Mouse (Mus musculus): ENCODE data around the gene Mtnr1a. TPM values are rescaled to one million over a fixed set of nuclear protein-coding genes. Genes with fewer than 3 reads are reported as not detected.

Gene Mtnr1a
- total RNA-seq, 1 experiment from 2014 or later = not detected

- no peak for ATAC-seq (replicated peaks in 1 of 2; ENCODE audit: insufficient read depth in 1 of 2, low FRiP score in 2 of 2, low TSS enrichment in 1 of 2, low read depth in 1 of 2, poor library complexity in 2 of 2, severe bottlenecking in 2 of 2)
These were observed 2.0 kb downstream of the Mtnr1a start for GRCm38 (mm10) chr8:45070949-45071348.

- ATAC-seq (replicated peaks in 1 of 2; ENCODE audit: insufficient read depth in 1 of 2, low FRiP score in 2 of 2, low TSS enrichment in 1 of 2, low read depth in 1 of 2, poor library complexity in 2 of 2, severe bottlenecking in 2 of 2) = no peak
These were observed 11.9 kb downstream of the Mtnr1a start for GRCm38 (mm10) chr8:45080850-45081249.

- no peak for ATAC-seq (replicated peaks in 1 of 2; ENCODE audit: insufficient read depth in 1 of 2, low FRiP score in 2 of 2, low TSS enrichment in 1 of 2, low read depth in 1 of 2, poor library complexity in 2 of 2, severe bottlenecking in 2 of 2)
These were observed 24.7 kb downstream of the Mtnr1a start for GRCm38 (mm10) chr8:45093599-45093998.

GRCm38 (mm10) chr8:45109371-45110063 is 40.6 kb downstream of the Mtnr1a start:
- peak; percentile 51 to 76; a peak in 1 of 4 replicates for ATAC-seq (replicated peaks in 1 of 2; ENCODE audit: insufficient read depth in 1 of 2, low FRiP score in 2 of 2, low TSS enrichment in 1 of 2, low read depth in 1 of 2, poor library complexity in 2 of 2, severe bottlenecking in 2 of 2)

GRCm38 (mm10) chr8:45110064-45110812 is 41.3 kb downstream of the Mtnr1a start:
- no peak for ATAC-seq (replicated peaks in 1 of 2; ENCODE audit: insufficient read depth in 1 of 2, low FRiP score in 2 of 2, low TSS enrichment in 1 of 2, low read depth in 1 of 2, poor library complexity in 2 of 2, severe bottlenecking in 2 of 2)

GRCm38 (mm10) chr8:45110813-45111104 is 41.8 kb downstream of the Mtnr1a start:
- no peak for ATAC-seq (replicated peaks in 1 of 2; ENCODE audit: insufficient read depth in 1 of 2, low FRiP score in 2 of 2, low TSS enrichment in 1 of 2, low read depth in 1 of 2, poor library complexity in 2 of 2, severe bottlenecking in 2 of 2)

- ATAC-seq (replicated peaks in 1 of 2; ENCODE audit: insufficient read depth in 1 of 2, low FRiP score in 2 of 2, low TSS enrichment in 1 of 2, low read depth in 1 of 2, poor library complexity in 2 of 2, severe bottlenecking in 2 of 2) = no peak
These were observed 42.9 kb downstream of the Mtnr1a start for GRCm38 (mm10) chr8:45111820-45112219.

- ATAC-seq (replicated peaks in 1 of 2; ENCODE audit: insufficient read depth in 1 of 2, low FRiP score in 2 of 2, low TSS enrichment in 1 of 2, low read depth in 1 of 2, poor library complexity in 2 of 2, severe bottlenecking in 2 of 2) = no peak
These were observed 48.7 kb downstream of the Mtnr1a start for GRCm38 (mm10) chr8:45117588-45117987.

- no peak for ATAC-seq (replicated peaks in 1 of 2; ENCODE audit: insufficient read depth in 1 of 2, low FRiP score in 2 of 2, low TSS enrichment in 1 of 2, low read depth in 1 of 2, poor library complexity in 2 of 2, severe bottlenecking in 2 of 2)
These were observed 56.7 kb downstream of the Mtnr1a start for GRCm38 (mm10) chr8:45125680-45126079.

Other genes with a start within 250 kb of the Mtnr1a start
- 0.06 and 0.30 TPM in 2 replicates for gene Fat1, start 133.7 kb upstream of the Mtnr1a start, total RNA-seq (2017)
- not detected in 2 replicates for gene F11, start 192.9 kb downstream of the Mtnr1a start, total RNA-seq (2017)
- gene Klkb1, start 225.7 kb downstream of the Mtnr1a start, total RNA-seq (2017) = not detected in 2 replicates
- gene Gm45753, start 239.3 kb downstream of the Mtnr1a start, total RNA-seq (2017) = not detected in 2 replicates

Measured in hematopoietic stem cell, adult 5-6 weeks (primary cell).